In genomic region chr11:65001729-65002128, GRCm38 (mm10) we compare ENCODE assay signal across 19 mouse cellular contexts. TPM values are rescaled to one million over a fixed set of nuclear protein-coding genes. Genes with fewer than 3 reads are reported as not detected.
A peak's percentile ranks its signal among the peaks of the same experiment; 100 is the strongest.
DNase-seq lines count a peak whose midpoint lies in the region; ATAC-seq lines count a peak whose summit lies in the region.
"Had no signal": no experiment of that assay in that cellular context is flagged by ENCODE, and none has a peak within 500 bp of the region (broad histone marks: within the 10 kb centered on the region; RNA-seq: fewer than 3 reads in every experiment).

No protein-coding gene starts in this region.

- peak; percentile 17 for DNase-seq in gastrocnemius, adult 18-20 months (ENCODE audit: low spot score)
- no peak for DNase-seq in gastrocnemius, postnatal 4 days (ENCODE audit: low spot score in 2 of 2)
- DNase-seq in cerebellum, adult 18-20 months, result peak; percentile 61 to 64
- DNase-seq in cerebellum, adult 9-10 months, result peak; percentile 42
- peak; percentile 9 to 31 for DNase-seq in heart, adult 9 months (ENCODE audit: low spot score in 2 of 2)
- DNase-seq in right cerebral cortex, postnatal 25 days, result no peak
- DNase-seq in kidney, postnatal 25 days, result no peak
- DNase-seq: gastrocnemius, postnatal 25 days; kidney, postnatal 4 days; lung, adult 18-20 months; lung, postnatal 10 days; right cerebral cortex, adult 18-20 months; thymus, adult 18-20 months; thymus, postnatal 36 days had no signal

- ATAC-seq in megakaryocyte, adult 5-6 weeks (ENCODE audit: poor library complexity, severe bottlenecking), result no peak
- ATAC-seq: forebrain, embryonic 15.5 days; intestine, postnatal 0 days; liver, embryonic 12.5 days; midbrain, embryonic 13.5 days had no signal

RNA-seq across cellular contexts. Expression of gene Elac2, which starts 22.9 kb away (rescaled TPM):
- total RNA-seq in gastrocnemius, adult 18-20 months (2021), result 10 to 100 TPM; 18.0 to 18.6 TPM
- 10 to 100 TPM; 18.2 to 20.1 TPM for total RNA-seq in gastrocnemius, postnatal 4 days (2021)
- 6.4 and 7.0 TPM in 2 replicates for total RNA-seq in megakaryocyte, adult 5-6 weeks (2015)
- total RNA-seq in megakaryocyte, adult 5-6 weeks (2017), result 12.9 and 17.4 TPM in 2 replicates

Comparison
In these comparisons a context has a peak if more than half of its experiments do, and no peak if none do; other contexts are left out.
1. DNase-seq: peak in gastrocnemius, adult 18-20 months (single experiment), cerebellum, adult 18-20 months (2 of 2), cerebellum, adult 9-10 months (single experiment) and heart, adult 9 months (2 of 2); none in gastrocnemius, postnatal 4 days (0 of 2), right cerebral cortex, postnatal 25 days (single experiment) and kidney, postnatal 25 days (0 of 2).